Mouse (Mus musculus): ENCODE measurements at regions not wholly inside any gene's neighbourhood (a gene's known extent, or its start where the extent isn't known, plus 50 kb on each side); places are given as distances from the start of the nearest gene placed in this dataset.

DNA sequence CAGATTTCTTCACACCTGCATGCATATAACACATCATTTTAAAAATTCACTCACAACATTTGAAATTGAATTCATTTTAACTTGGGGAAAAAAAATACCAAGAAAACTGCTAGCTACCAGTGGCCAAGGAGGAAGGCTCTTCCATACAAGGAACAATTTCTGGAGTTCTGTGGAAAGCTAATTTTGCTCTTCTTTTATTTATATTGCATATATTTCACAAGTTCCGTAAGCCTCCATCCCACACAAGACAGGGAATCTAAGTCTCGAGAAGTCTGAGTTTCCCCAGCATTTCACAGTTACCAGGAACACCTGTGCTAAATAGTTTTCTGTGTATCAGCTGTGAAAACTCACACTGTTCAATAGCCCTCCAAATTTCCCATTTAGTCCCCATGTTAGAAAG, 198.8 kb upstream of the Tenm2 start:
- TF ChIP-seq CTCF (IDR thresholded peaks at IDR 0.05; ENCODE audit: control insufficient read depth, insufficient read depth, insufficient read length) (no peak), FOSL1 (IDR thresholded peaks at IDR 0.05; ENCODE audit: insufficient read depth, low read length, poor library complexity, severe bottlenecking) (no peak), CEBPB (IDR thresholded peaks at IDR 0.05; ENCODE audit: low read depth) (no peak), MAX (IDR thresholded peaks at IDR 0.05) (no peak)

All from C2C12 (cell line).